Mouse (Mus musculus): ENCODE data around the gene Tmed4. TPM values are rescaled to one million over a fixed set of nuclear protein-coding genes. Genes with fewer than 3 reads are reported as not detected.
"Not testable (repeated sequence)": the region's sequence is repeated elsewhere in the genome, so short reads cannot be mapped to it uniquely, and the experiment has no call there.

Tmed4 gene
- polyA plus RNA-seq, 1 experiment from 2014 or later = 132 TPM

- Histone ChIP-seq H3K36me3 (ENCODE audit: control insufficient read depth, insufficient read depth, low read length) (peaks cover 71% of the 10 kb centered on the region), H3K27me3 (ENCODE audit: control insufficient read depth, insufficient read depth, low read length) (no peaks in the 10 kb centered on the region), H3K4me3 (ENCODE audit: low read length) (no peak overlapping the region), H3K4me2 (replicated peaks; ENCODE audit: low read depth, low read length) (no peak overlapping the region), H3K4me1 (ENCODE audit: control insufficient read depth, insufficient read depth, low read length) (no peaks in the 10 kb centered on the region), H3K9me3 (ENCODE audit: control insufficient read depth, low read length) (no peaks in the 10 kb centered on the region), H3K9ac (ENCODE audit: low read depth, low read length) (no peak overlapping the region), H3K27ac (ENCODE audit: low read depth, low read length) (no peak overlapping the region)
- ATAC-seq (ENCODE audit: low FRiP score, low TSS enrichment) = no peak
- 97% methylated on average over 7 of the region's 7 CpGs for WGBS
These were observed 15.3 kb downstream of the Tmed4 start for GRCm38 (mm10) chr11:6259413-6259812.

- Histone ChIP-seq H3K4me1 (ENCODE audit: control insufficient read depth, insufficient read depth, low read length) (no peaks in the 10 kb centered on the region), H3K4me2 (replicated peaks; ENCODE audit: low read depth, low read length) (no peak overlapping the region), H3K9ac (ENCODE audit: low read depth, low read length) (no peak overlapping the region), H3K27ac (ENCODE audit: low read depth, low read length) (no peak overlapping the region), H3K27me3 (ENCODE audit: control insufficient read depth, insufficient read depth, low read length) (no peaks in the 10 kb centered on the region), H3K9me3 (ENCODE audit: control insufficient read depth, low read length) (no peaks in the 10 kb centered on the region), H3K36me3 (ENCODE audit: control insufficient read depth, insufficient read depth, low read length) (peaks cover 44% of the 10 kb centered on the region), H3K4me3 (ENCODE audit: low read length) (no peak overlapping the region)
- WGBS = 71% methylated on average over 6 of the region's 6 CpGs
- peak; percentile 50; the same call in 1 of the 2 replicates for ATAC-seq (ENCODE audit: low FRiP score, low TSS enrichment)
These were observed 18.1 kb downstream of the Tmed4 start for GRCm38 (mm10) chr11:6256490-6257072.

GRCm38 (mm10) chr11:6254602-6255001, 20.1 kb downstream of the Tmed4 start:
- peaks cover 24% of the 10 kb centered on the region for H3K36me3 ChIP-seq (ENCODE audit: control insufficient read depth, insufficient read depth, low read length)
- H3K4me2 ChIP-seq (replicated peaks; ENCODE audit: low read depth, low read length); ATAC-seq (ENCODE audit: low FRiP score, low TSS enrichment); H3K9ac ChIP-seq (ENCODE audit: low read depth, low read length); H3K4me3 ChIP-seq (ENCODE audit: low read length); H3K9me3 ChIP-seq (ENCODE audit: control insufficient read depth, low read length); H3K27me3 ChIP-seq (ENCODE audit: control insufficient read depth, insufficient read depth, low read length); H3K4me1 ChIP-seq (ENCODE audit: control insufficient read depth, insufficient read depth, low read length); H3K27ac ChIP-seq (ENCODE audit: low read depth, low read length): not testable (repeated sequence)
- WGBS = 81% methylated on average over 2 of the region's 2 CpGs

- Histone ChIP-seq H3K27ac (ENCODE audit: low read depth, low read length) (no peak overlapping the region), H3K9me3 (ENCODE audit: control insufficient read depth, low read length) (no peaks in the 10 kb centered on the region), H3K4me1 (ENCODE audit: control insufficient read depth, insufficient read depth, low read length) (no peaks in the 10 kb centered on the region), H3K4me3 (ENCODE audit: low read length) (no peak overlapping the region), H3K36me3 (ENCODE audit: control insufficient read depth, insufficient read depth, low read length) (peaks cover 6% of the 10 kb centered on the region), H3K27me3 (ENCODE audit: control insufficient read depth, insufficient read depth, low read length) (no peaks in the 10 kb centered on the region), H3K9ac (ENCODE audit: low read depth, low read length) (no peak overlapping the region), H3K4me2 (replicated peaks; ENCODE audit: low read depth, low read length) (no peak overlapping the region)
- whole genome bisulfite sequencing = 89% methylated on average over 4 of the region's 4 CpGs
- no peak for ATAC-seq (ENCODE audit: low FRiP score, low TSS enrichment)
These were observed 21.8 kb downstream of the Tmed4 start for GRCm38 (mm10) chr11:6252824-6253223.

GRCm38 (mm10) chr11:6252248-6252647, 22.4 kb downstream of the Tmed4 start:
- Histone ChIP-seq H3K27me3 (ENCODE audit: control insufficient read depth, insufficient read depth, low read length) (no peaks in the 10 kb centered on the region), H3K4me2 (replicated peaks; ENCODE audit: low read depth, low read length) (no peak overlapping the region), H3K4me1 (ENCODE audit: control insufficient read depth, insufficient read depth, low read length) (no peaks in the 10 kb centered on the region), H3K36me3 (ENCODE audit: control insufficient read depth, insufficient read depth, low read length) (peaks cover under 1% of the 10 kb centered on the region; the same call in 1 of the 2 replicates), H3K27ac (ENCODE audit: low read depth, low read length) (no peak overlapping the region), H3K9me3 (ENCODE audit: control insufficient read depth, low read length) (no peaks in the 10 kb centered on the region), H3K9ac (ENCODE audit: low read depth, low read length) (no peak overlapping the region), H3K4me3 (ENCODE audit: low read length) (no peak overlapping the region)
- 97% methylated on average over 5 of the region's 5 CpGs for WGBS
- no peak for ATAC-seq (ENCODE audit: low FRiP score, low TSS enrichment)

GRCm38 (mm10) chr11:6244707-6245106, 30.0 kb downstream of the Tmed4 start:
- no peak overlapping the region for H3K4me3 ChIP-seq (ENCODE audit: low read length)
- H3K9ac ChIP-seq (ENCODE audit: low read depth, low read length) = no peak overlapping the region
- H3K4me2 ChIP-seq (replicated peaks; ENCODE audit: low read depth, low read length) = no peak overlapping the region
- no peak for ATAC-seq (ENCODE audit: low FRiP score, low TSS enrichment)
- no peaks in the 10 kb centered on the region for H3K4me1 ChIP-seq (ENCODE audit: control insufficient read depth, insufficient read depth, low read length)
- no peak overlapping the region for H3K27ac ChIP-seq (ENCODE audit: low read depth, low read length)
- H3K27me3 ChIP-seq (ENCODE audit: control insufficient read depth, insufficient read depth, low read length) = no peaks in the 10 kb centered on the region
- H3K9me3 ChIP-seq (ENCODE audit: control insufficient read depth, low read length) = no peaks in the 10 kb centered on the region
- 58% methylated on average over 19 of the region's 19 CpGs for WGBS
- no peaks in the 10 kb centered on the region for H3K36me3 ChIP-seq (ENCODE audit: control insufficient read depth, insufficient read depth, low read length)

- no peak for ATAC-seq (ENCODE audit: low FRiP score, low TSS enrichment)
- Histone ChIP-seq H3K4me2 (replicated peaks; ENCODE audit: low read depth, low read length) (no peak overlapping the region), H3K9me3 (ENCODE audit: control insufficient read depth, low read length) (peaks cover 12% of the 10 kb centered on the region), H3K27me3 (ENCODE audit: control insufficient read depth, insufficient read depth, low read length) (no peaks in the 10 kb centered on the region), H3K4me1 (ENCODE audit: control insufficient read depth, insufficient read depth, low read length) (no peaks in the 10 kb centered on the region), H3K36me3 (ENCODE audit: control insufficient read depth, insufficient read depth, low read length) (no peaks in the 10 kb centered on the region), H3K9ac (ENCODE audit: low read depth, low read length) (no peak overlapping the region), H3K4me3 (ENCODE audit: low read length) (no peak overlapping the region), H3K27ac (ENCODE audit: low read depth, low read length) (no peak overlapping the region)
- 86% methylated on average over 4 of the region's 4 CpGs for whole genome bisulfite sequencing
These were observed 41.6 kb downstream of the Tmed4 start for GRCm38 (mm10) chr11:6233025-6233424.

GRCm38 (mm10) chr11:6230012-6230411, 44.7 kb downstream of the Tmed4 start, which contains the start of gene Npc1l1:
Npc1l1 (minus strand) TSS chr11:6230143.
- Histone ChIP-seq H3K9ac (ENCODE audit: low read depth, low read length) (no peak within 1 kb of the TSS), H3K9me3 (ENCODE audit: control insufficient read depth, low read length) (peaks cover 2% of the 10 kb centered on the region), H3K36me3 (ENCODE audit: control insufficient read depth, insufficient read depth, low read length) (no peaks in the 10 kb centered on the region), H3K4me3 (ENCODE audit: low read length) (no peak within 1 kb of the TSS), H3K27me3 (ENCODE audit: control insufficient read depth, insufficient read depth, low read length) (no peaks in the 10 kb centered on the region), H3K4me1 (ENCODE audit: control insufficient read depth, insufficient read depth, low read length) (no peaks in the 10 kb centered on the region), H3K4me2 (replicated peaks; ENCODE audit: low read depth, low read length) (no peak within 1 kb of the TSS), H3K27ac (ENCODE audit: low read depth, low read length) (no peak within 1 kb of the TSS)
- WGBS = 78% methylated on average over 7 of the region's 7 CpGs
- no peak for ATAC-seq (ENCODE audit: low FRiP score, low TSS enrichment)

GRCm38 (mm10) chr11:6224541-6225229, 50.0 kb downstream of the Tmed4 start:
- Histone ChIP-seq H3K27ac (ENCODE audit: low read depth, low read length) (no peak overlapping the region), H3K4me2 (replicated peaks; ENCODE audit: low read depth, low read length) (no peak overlapping the region), H3K27me3 (ENCODE audit: control insufficient read depth, insufficient read depth, low read length) (no peaks in the 10 kb centered on the region), H3K4me3 (ENCODE audit: low read length) (no peak overlapping the region), H3K9me3 (ENCODE audit: control insufficient read depth, low read length) (no peaks in the 10 kb centered on the region), H3K9ac (ENCODE audit: low read depth, low read length) (no peak overlapping the region), H3K4me1 (ENCODE audit: control insufficient read depth, insufficient read depth, low read length) (no peaks in the 10 kb centered on the region), H3K36me3 (ENCODE audit: control insufficient read depth, insufficient read depth, low read length) (no peaks in the 10 kb centered on the region)
- WGBS = 69% methylated on average over 14 of the region's 14 CpGs
- ATAC-seq (ENCODE audit: low FRiP score, low TSS enrichment) = 0 out of 2 replicates have a peak, but pooled peaks have one; percentile 55
